Mouse (Mus musculus) MEL-GATA-1-ER (cell line): ENCODE measurements at regions not wholly inside any gene's neighbourhood (a gene's known extent, or its start where the extent isn't known, plus 50 kb on each side); places are given as distances from the start of the nearest gene placed in this dataset.

Experiments used
- DNase-seq: peaks from one replicate; pipeline ENCODE4 v3.0.0-alpha.2; 2012; ENCODE audit warnings: low read depth; ENCODE audit errors: extremely low read depth

DNA sequence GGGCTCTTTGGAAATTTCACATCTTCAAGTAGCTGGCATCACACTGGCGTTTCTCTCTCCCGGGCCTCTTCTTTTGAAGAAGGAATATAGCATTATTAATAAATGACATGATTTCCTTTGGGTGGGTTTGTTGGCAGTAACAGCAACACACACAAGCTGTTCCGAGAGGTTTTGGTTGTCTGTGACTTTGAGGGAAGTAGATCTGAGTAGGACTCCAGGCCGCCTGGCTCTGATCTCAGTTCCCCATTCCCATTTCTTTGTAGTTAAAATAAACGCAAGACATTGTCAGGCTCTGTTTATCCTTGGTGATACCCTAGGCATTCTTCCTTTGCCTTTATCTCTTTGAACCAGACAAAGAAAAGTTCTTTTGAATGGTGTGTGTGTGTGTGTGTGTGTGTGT lies 83.3 kb upstream of the Gm9887 start:
- DNase-seq, result no peak

DNA sequence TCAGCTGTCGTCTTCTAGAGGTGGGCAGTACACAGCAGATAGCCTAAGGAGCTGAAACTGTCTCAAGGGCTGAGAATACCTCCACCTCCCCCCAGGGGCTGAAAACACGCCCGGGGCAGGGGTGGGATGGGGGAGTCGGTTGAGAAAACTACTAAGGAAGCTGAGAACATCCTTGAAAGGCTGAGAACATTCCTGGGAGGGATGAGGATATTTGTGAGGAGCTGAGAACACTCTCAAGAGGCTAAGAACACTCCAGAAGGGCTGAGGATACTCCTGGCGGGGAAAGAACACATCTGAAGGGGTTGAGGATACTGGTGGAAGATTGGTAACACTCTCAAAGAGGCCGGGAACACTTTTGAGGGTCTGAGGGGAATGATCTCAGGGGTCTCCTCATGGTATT lies 81.3 kb upstream of the Gm9887 start:
- no peak for DNase-seq

DNA sequence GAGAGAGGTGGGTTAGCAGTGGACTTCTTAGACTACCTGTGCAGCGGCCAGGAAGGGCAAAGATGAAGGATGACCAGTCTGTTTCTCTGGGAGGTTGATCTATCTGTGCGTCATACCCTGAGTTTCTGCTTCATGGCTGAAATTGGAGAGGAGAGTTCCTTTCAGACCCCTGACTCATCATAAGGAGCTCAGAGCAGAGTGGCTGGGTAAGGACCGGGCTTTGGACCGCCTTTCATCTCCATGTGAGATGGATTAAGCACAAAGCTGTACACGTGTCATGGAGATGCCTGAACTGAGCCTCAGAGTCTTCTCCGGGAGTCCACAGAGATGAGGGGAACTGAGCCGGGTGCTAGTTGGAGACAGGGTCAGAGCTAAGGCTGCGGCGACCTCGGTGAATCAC lies 80.7 kb upstream of the Gm9887 start:
- DNase-seq, result no peak

- no peak for DNase-seq
Measured at GRCm38 (mm10) chr12:69451110-69451509, 78.9 kb upstream of the Gm9887 start.

DNA sequence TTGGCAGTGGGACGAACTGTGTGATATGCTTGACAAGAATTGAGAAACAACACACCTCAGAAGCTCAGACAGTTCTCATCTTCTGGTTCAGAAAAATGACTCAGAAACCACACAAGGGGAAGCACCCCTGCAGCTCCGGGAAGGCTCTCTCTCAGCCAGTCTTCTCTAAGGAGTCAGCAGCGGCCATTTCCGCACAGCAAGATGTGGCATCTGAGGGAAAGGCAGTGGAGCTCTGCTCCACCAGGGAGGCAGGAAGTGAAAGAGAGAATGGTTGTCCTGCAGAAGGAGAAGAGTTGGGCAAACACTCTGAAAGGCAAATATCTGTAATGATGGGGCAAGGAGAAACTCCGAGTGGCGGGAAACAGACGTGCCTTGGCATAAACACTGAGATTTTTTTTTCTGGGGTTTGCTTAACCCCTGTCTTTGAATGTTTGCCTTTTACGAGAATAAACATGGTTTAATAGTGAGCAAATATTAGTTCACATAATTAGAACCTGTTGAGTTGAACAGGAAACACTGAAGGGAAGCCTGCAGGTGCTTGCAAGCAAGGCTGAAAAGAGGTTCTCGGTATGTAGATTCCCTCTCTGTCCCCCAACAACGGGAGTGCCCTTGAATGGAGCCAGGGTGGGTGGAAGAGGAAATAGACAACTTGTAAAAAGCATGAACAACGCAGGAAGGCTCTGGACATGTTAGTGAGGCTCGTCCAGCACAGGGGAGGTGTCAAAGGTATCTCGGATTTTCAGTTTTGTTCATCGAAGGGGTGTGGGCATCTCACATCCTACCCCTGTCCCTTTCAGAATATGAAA lies 75.9 kb upstream of the Gm9887 start:
- DNase-seq, result peak; percentile 46

- peak; percentile 66 for DNase-seq
Measured at GRCm38 (mm10) chr12:69447322-69447827, 75.1 kb upstream of the Gm9887 start.

- peak; percentile 24 for DNase-seq
Measured at GRCm38 (mm10) chr12:69446468-69447321, 74.4 kb upstream of the Gm9887 start.

GRCm38 (mm10) chr12:69446085-69446467 lies 73.8 kb upstream of the Gm9887 start:
- DNase-seq, result no peak

DNA sequence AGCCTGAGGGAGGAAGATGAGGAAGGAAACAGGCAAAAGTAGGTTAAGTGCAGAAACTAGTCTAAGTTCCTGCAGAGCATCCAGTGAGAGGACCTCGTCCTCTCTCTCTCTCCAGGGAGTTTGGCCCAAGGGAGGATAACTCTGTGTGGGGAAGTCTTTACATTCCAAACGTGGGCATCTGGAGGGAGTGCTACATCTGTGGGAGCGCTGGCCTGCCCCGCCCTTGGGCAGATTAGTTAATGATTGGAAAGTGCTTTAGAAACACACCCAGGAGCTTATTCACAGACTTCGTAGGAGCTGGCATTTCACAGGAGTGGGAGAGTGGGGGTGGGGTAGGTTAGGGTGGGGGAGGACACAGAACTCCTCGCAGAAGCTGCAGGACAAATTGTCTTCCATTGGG lies 70.1 kb upstream of the Gm9887 start:
- DNase-seq, result no peak

GRCm38 (mm10) chr12:69441764-69442163 lies 69.5 kb upstream of the Gm9887 start:
- DNase-seq, result no peak

DNA sequence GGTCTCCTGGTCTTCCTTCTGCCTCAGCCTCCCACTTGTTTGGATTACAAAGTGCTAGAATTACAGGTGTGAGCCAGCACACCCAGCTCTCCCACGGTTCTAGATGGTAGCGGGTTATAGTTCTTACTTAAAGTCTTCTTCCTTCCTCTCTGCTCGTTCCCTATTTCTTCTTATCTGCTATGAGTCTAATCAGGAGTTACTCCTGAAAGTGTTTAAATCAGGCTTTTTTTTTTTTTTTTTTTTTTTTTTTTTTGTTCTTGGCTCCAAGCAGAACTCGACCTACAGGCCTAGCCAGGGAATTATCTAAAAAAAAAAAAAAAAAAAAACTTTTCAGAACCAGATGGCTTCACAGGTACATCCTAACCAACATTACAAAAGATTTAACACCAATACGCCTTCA lies 66.0 kb upstream of the Gm9887 start:
- no peak for DNase-seq

GRCm38 (mm10) chr12:69436839-69437501 lies 64.7 kb upstream of the Gm9887 start:
- no peak for DNase-seq

GRCm38 (mm10) chr12:69434315-69434714 lies 62.1 kb upstream of the Gm9887 start:
- no peak for DNase-seq

DNA sequence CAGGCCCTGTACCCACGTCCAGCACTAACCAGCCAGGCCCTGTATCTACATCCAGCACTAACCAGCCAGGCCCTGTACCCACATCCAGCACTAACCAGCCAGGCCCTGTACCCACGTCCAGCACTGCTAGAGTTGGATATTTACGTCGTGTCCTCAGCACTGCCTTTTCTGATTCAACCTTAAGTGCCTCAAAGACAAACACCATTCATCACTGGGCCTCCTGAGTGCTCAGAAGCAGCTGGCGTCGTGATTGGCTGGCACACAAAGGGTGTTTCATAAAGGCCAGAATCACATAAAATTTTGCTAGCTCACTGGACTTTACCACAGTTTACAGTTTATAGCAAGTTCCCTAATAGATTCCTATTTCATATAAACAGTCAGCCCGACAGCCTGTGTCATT lies 59.8 kb upstream of the Gm9887 start:
- DNase-seq, result no peak

GRCm38 (mm10) chr12:69428108-69428507 lies 55.9 kb upstream of the Gm9887 start:
- DNase-seq, result no peak

- DNase-seq, result no peak
Measured at GRCm38 (mm10) chr12:69425610-69426009, 53.4 kb upstream of the Gm9887 start.

- no peak for DNase-seq
Measured at GRCm38 (mm10) chr12:69424971-69425370, 52.7 kb upstream of the Gm9887 start.
